In the genomic region with DNA sequence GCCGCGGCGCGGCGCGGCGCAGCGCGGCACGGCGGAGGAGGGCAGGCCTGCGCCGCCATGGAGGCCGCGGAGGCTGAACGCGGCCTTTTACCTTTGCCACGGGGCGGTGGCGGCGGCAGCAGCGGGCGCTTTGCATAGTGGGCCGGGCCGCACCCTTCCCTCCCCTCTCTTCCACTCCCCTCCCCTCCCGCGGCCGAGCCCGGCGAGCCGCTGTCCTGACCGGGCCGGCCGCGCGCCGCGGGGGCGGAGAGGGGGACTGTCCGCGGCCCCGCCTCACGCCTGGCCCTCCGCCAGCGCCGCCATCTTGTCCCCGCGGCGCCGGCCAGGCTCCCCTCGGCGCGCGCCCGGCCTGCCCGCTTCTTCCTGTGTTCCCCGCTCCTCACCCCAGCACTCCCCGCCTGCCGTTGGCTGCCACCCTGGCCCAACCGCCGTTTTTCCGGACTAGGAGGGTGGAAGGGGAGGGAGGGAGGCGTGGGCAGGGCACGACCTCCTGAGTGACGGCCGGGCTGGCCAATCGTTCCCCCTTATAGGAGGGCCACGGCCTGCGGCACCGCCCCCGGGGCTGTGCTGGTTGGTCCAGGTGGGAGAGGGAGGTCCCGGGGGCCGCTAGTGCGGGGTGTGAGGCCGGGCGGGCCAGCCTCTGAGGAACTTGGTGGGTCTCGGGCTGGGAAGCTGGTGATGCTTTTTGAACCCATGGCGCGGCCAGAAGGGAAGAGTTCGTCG, we compare ENCODE assay signal across 8 mouse cellular contexts. TPM values are rescaled to one million over a fixed set of nuclear protein-coding genes. Genes with fewer than 3 reads are reported as not detected.
DNase-seq lines count a peak whose midpoint lies in the region; ATAC-seq and TF ChIP-seq lines count a peak whose summit lies in the region.

No protein-coding gene starts in this region.

- H3K4me2 ChIP-seq in kidney, embryonic 14.5 days (replicated peaks; ENCODE audit: low read depth, low read length) = peak overlapping the region; percentile 79
- peak overlapping the region; percentile 64 for H3K4me2 ChIP-seq in limb, embryonic 15.5 days

- 1% methylated on average over 65 of the region's 81 CpGs for WGBS in kidney, embryonic 14.5 days
- WGBS in limb, embryonic 15.5 days = 0% methylated on average over 41 of the region's 81 CpGs

- H3K36me3 ChIP-seq in kidney, embryonic 14.5 days (ENCODE audit: control insufficient read depth, insufficient read depth, low read length) = no peaks in the 10 kb centered on the region
- H3K36me3 ChIP-seq in limb, embryonic 15.5 days = no peaks in the 10 kb centered on the region

- H3K9ac ChIP-seq in kidney, embryonic 14.5 days (ENCODE audit: low read depth, low read length) = peak overlapping the region; percentile 99
- peak overlapping the region; percentile 97 for H3K9ac ChIP-seq in limb, embryonic 15.5 days

- no peak for TF ChIP-seq POLR2A in bone marrow macrophage, adult 2 months (IDR thresholded peaks at IDR 0.05; ENCODE audit: borderline replicate concordance, low read depth, low read length)
- peak; percentile 78 for TF ChIP-seq POLR2A in embryonic fibroblast, embryonic 13.5 days (IDR thresholded peaks at IDR 0.05; ENCODE audit: low read depth, low read length)

- peak overlapping the region; percentile 93 for H3K4me3 ChIP-seq in bone marrow macrophage, adult 2 months (ENCODE audit: insufficient read depth, low read length)
- H3K4me3 ChIP-seq in embryonic fibroblast, embryonic 13.5 days (ENCODE audit: insufficient read depth, low read length) = peak overlapping the region; percentile 91
- peak overlapping the region; percentile 95 for H3K4me3 ChIP-seq in kidney, embryonic 14.5 days (ENCODE audit: low read length)
- peak overlapping the region; percentile 99 for H3K4me3 ChIP-seq in limb, embryonic 15.5 days

- peak overlapping the region; percentile 98 for H3K27ac ChIP-seq in bone marrow macrophage, adult 2 months (ENCODE audit: insufficient read depth, low read depth, low read length)
- peak overlapping the region; percentile 97 for H3K27ac ChIP-seq in embryonic fibroblast, embryonic 13.5 days (ENCODE audit: insufficient read depth, low read length)
- H3K27ac ChIP-seq in kidney, embryonic 14.5 days (ENCODE audit: low read depth, low read length) = peak overlapping the region; percentile 100
- peak overlapping the region; percentile 99 for H3K27ac ChIP-seq in limb, embryonic 15.5 days

- peaks cover 24% of the 10 kb centered on the region for H3K4me1 ChIP-seq in bone marrow macrophage, adult 2 months (ENCODE audit: control insufficient read depth, insufficient read depth, low read length)
- H3K4me1 ChIP-seq in embryonic fibroblast, embryonic 13.5 days (ENCODE audit: control insufficient read depth, insufficient read depth, low read length) = 0 out of 2 replicates have a peak, but pooled peaks cover 3% of the 10 kb centered on the region
- peaks cover 33% of the 10 kb centered on the region for H3K4me1 ChIP-seq in kidney, embryonic 14.5 days (ENCODE audit: control insufficient read depth, insufficient read depth, low read length)
- peaks cover 23% of the 10 kb centered on the region for H3K4me1 ChIP-seq in limb, embryonic 15.5 days

- peak; percentile 99 for DNase-seq in A20 (ENCODE audit: low read depth, low spot score)
- peak; percentile 99 for DNase-seq in heart, adult 9 months (ENCODE audit: low spot score in 2 of 2)
- peak; percentile 98 to 99 for DNase-seq in monocyte, adult 2 months (ENCODE audit: low read depth in 1 of 2, low spot score in 2 of 2)
- peak; percentile 99 to 100 for DNase-seq in spleen, postnatal 36 days (ENCODE audit: low spot score in 2 of 2)

- ATAC-seq in kidney, embryonic 14.5 days (ENCODE audit: low FRiP score, low TSS enrichment) = peak; percentile 98
- ATAC-seq in limb, embryonic 15.5 days (ENCODE audit: insufficient number of reproducible peaks, low FRiP score, low TSS enrichment, low read depth) = peak; percentile 99

- no peaks in the 10 kb centered on the region for H3K9me3 ChIP-seq in kidney, embryonic 14.5 days (ENCODE audit: control insufficient read depth, low read length)
- no peaks in the 10 kb centered on the region for H3K9me3 ChIP-seq in limb, embryonic 15.5 days

- TF ChIP-seq CTCF in bone marrow macrophage, adult 2 months (IDR thresholded peaks at IDR 0.05; ENCODE audit: low read depth, low read length) = no peak
- TF ChIP-seq CTCF in embryonic fibroblast, embryonic 13.5 days (IDR thresholded peaks at IDR 0.05; ENCODE audit: borderline replicate concordance, insufficient read depth, low read length) = no peak

- no peaks in the 10 kb centered on the region for H3K27me3 ChIP-seq in kidney, embryonic 14.5 days (ENCODE audit: control insufficient read depth, insufficient read depth, low read length)
- H3K27me3 ChIP-seq in limb, embryonic 15.5 days = no peaks in the 10 kb centered on the region

RNA-seq across cellular contexts. Expression of gene Nr2c2, which starts 0.7 kb away (rescaled TPM):
- 26.2 and 28.2 TPM in 2 replicates for polyA plus RNA-seq in bone marrow macrophage, adult 2 months (2012; ENCODE audit: insufficient read depth, insufficient read length, missing spikeins)
- polyA plus RNA-seq in embryonic fibroblast, embryonic 13.5 days (2011; ENCODE audit: insufficient read length, low read depth, missing spikeins) = 34.5 and 45.1 TPM in 2 replicates
- 19.4 and 25.4 TPM in 2 replicates for polyA plus RNA-seq in kidney, embryonic 14.5 days (2014; fragmentation: Nextera tagmentation; extraction: Ambion mirVana)
- polyA plus RNA-seq in limb, embryonic 15.5 days (2015; fragmentation: Nextera tagmentation; extraction: Ambion mirVana) = 15.7 and 19.6 TPM in 2 replicates

Comparison
In these comparisons a context has a peak if more than half of its experiments do, and no peak if none do; other contexts are left out.
1. Peak in every context shown above with its lines: DNase-seq, ATAC-seq, H3K4me3 ChIP-seq and H3K27ac ChIP-seq.